Mouse (Mus musculus) frontal cortex, postnatal 36 days (tissue): ENCODE results near the gene Papola.

Source experiments
- DNase-seq, 2 experiments: peaks; one replicate each; pipeline ENCODE4 v3.0.0; 2022; ENCODE audit warnings: low spot score in 2 of 2

Gene Papola

GRCm38 (mm10) chr12:105784196-105784999 lies at the start of gene Papola:
Gene Papola, plus strand, starts transcription at chr12:105784694.
- DNase-seq = peak; percentile 85 to 91

- DNase-seq = no peak
Observed at GRCm38 (mm10) chr12:105735226-105735888, 49.1 kb upstream of the Papola start.

GRCm38 (mm10) chr12:105735889-105736251 lies 48.6 kb upstream of the Papola start:
- no peak for DNase-seq

- DNase-seq = no peak
Observed at GRCm38 (mm10) chr12:105738316-105739096, 46.0 kb upstream of the Papola start.

GRCm38 (mm10) chr12:105739656-105740055 lies 44.8 kb upstream of the Papola start:
- no peak for DNase-seq

- no peak for DNase-seq
Observed at GRCm38 (mm10) chr12:105748114-105748513, 36.4 kb upstream of the Papola start.

- DNase-seq = no peak
Observed at GRCm38 (mm10) chr12:105753813-105754212, 30.7 kb upstream of the Papola start.

- no peak for DNase-seq
Observed at GRCm38 (mm10) chr12:105757816-105758497, 26.5 kb upstream of the Papola start.

- no peak for DNase-seq
Observed at GRCm38 (mm10) chr12:105758911-105759310, 25.6 kb upstream of the Papola start.

GRCm38 (mm10) chr12:105759849-105760478 lies 24.5 kb upstream of the Papola start:
- no peak for DNase-seq

- DNase-seq = no peak
Observed at GRCm38 (mm10) chr12:105761171-105761570, 23.3 kb upstream of the Papola start.

GRCm38 (mm10) chr12:105761629-105762028 lies 22.9 kb upstream of the Papola start:
- no peak for DNase-seq

GRCm38 (mm10) chr12:105769700-105770099 lies 14.8 kb upstream of the Papola start:
- no peak for DNase-seq

GRCm38 (mm10) chr12:105774871-105775270 lies 9.6 kb upstream of the Papola start:
- no peak for DNase-seq

- DNase-seq = no peak
Observed at GRCm38 (mm10) chr12:105777651-105778050, 6.8 kb upstream of the Papola start.

GRCm38 (mm10) chr12:105785000-105785774 lies 693 bp downstream of the Papola start:
- DNase-seq = peak in 1 of 2 experiments; percentile 63

- DNase-seq = no peak
Observed at GRCm38 (mm10) chr12:105786113-105786512, 1.6 kb downstream of the Papola start.

GRCm38 (mm10) chr12:105787626-105788025 lies 3.1 kb downstream of the Papola start:
- no peak for DNase-seq

- DNase-seq = no peak
Observed at GRCm38 (mm10) chr12:105789885-105790284, 5.4 kb downstream of the Papola start.

- DNase-seq = no peak
Observed at GRCm38 (mm10) chr12:105794896-105795295, 10.4 kb downstream of the Papola start.

GRCm38 (mm10) chr12:105798001-105798400 lies 13.5 kb downstream of the Papola start:
- DNase-seq = no peak
